Mouse (Mus musculus) ES-Bruce4 (cell line): Measurements from ENCODE around the gene Tor4a.

Source experiments
- CTCF ChIP-seq: IDR thresholded peaks from one replicate; pipeline ENCODE4 v1.8.1; 2011; ENCODE audit warnings: low read depth, low read length
- POLR2A ChIP-seq: IDR thresholded peaks from one replicate; pipeline ENCODE4 v1.8.1; 2011; ENCODE audit warnings: low read length; ENCODE audit not compliant: insufficient read depth

DNA sequence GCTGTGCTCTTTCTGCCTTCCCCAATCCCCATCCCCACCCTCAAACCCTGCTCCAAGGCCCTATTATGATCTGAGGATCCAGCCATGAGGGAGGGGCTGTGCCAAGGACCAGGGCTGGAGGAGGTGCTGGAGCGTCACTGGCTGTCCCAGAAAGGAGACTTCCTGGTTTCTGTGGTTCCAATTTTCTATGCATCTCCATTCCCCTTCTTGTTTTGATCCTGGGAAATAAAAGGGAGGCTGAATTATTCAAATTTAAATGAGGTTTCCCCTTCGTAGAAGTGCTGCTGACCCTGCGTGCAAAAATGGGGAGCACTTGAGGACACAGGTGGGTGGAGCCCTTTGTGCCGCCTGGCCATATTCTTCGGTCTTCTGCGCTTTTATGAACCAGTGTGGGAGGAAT is 14.0 kb downstream of the Tor4a start:
- TF ChIP-seq POLR2A (no peak), CTCF (no peak)
